Mouse (Mus musculus): ENCODE data around the gene Gmcl1.
A peak's percentile ranks its signal among the peaks of the same experiment; 100 is the strongest.

Gmcl1 gene

DNA sequence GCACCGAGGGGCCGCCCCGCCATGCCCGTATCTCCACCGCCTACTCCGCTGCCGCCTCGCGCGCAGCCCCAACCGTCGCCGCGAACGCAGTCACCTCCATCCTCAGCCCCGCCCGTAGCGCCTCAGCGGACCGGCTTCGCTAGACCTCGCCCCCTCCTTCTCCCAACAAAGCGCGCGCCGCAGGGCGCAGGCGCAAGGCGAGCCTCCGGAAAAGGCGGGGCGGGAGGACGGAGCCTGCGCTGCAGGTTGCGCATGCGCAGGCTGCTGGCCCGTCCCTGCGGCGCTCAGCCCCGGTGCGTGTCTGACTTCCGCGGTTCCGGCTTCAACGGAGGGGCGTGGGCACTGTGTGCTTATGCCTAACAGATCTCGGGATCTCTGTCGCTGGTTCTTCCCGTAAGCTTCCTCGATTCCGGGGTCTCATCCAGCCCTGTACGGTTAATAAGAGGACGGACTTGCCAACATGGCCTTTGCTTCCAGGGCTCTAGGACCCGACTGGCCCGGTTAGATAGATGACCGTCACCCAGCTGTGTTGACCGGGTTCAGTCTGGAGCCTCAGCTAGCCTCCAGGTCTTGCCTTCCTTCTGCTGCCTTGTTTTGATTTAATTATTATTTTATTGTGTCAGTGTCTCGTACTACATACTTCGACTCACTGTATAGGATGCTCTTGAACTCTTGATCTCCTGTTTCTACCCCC lies at the start of gene Gmcl1:
Gene Gmcl1 (minus strand): TSS at position 201 of the 694 bp plus-strand sequence.
- DNase-seq (ENCODE audit: low spot score), result peak; percentile 97

- DNase-seq (ENCODE audit: low spot score), result no peak
Measured at GRCm38 (mm10) chr6:86782342-86782741, 49.2 kb upstream of the Gmcl1 start.

DNA sequence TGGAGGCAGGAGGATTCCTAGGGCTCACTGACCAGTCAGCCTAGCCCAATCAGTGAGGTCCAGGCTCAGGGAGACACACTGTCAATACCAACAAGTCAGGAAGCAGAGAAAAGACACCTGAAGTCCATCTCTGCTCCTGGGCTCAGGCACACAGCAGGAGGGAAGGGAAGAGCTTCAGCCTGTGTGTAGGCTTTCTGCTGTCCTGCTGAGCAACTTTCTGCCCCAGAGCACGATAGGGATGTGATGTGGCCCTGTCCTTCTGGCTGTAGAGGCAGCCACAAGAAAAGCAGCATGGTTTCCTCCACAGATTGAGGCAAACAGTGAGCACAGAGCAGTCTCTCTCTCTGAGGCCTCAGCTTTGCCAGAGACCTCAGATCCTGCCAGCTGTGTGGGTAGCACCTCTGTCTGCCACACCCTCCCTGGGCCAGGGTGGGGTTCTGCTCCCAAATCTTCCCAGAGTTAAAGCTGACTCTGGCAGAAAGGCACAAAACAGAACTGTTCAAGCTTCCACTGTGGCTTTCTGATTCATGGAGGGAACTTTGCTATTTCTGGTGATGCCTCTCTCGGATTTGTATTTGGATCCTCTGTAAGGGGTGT lies 48.3 kb upstream of the Gmcl1 start:
- DNase-seq (ENCODE audit: low spot score), result no peak

- no peak for DNase-seq (ENCODE audit: low spot score)
Measured at GRCm38 (mm10) chr6:86778910-86779594, 45.9 kb upstream of the Gmcl1 start.

DNA sequence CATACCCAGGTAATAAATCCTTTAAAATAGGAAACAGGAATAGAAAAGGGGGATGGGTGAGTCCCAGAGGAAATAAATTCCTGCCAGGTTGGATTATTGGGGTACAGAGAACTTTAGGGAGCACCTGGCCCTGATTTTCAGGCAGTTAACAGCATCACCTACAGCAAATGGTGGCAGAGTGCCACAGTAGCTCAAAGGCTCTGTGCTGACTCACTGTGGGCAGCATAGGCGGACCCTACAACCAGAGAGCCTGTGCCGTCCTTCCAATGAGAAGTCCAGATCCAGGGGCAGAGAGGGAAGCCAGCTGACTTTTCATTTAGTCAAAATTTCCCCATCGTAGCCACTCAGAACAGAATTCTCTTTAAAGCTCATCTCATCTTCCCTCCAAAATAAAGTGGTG lies 44.0 kb upstream of the Gmcl1 start:
- no peak for DNase-seq (ENCODE audit: low spot score)

GRCm38 (mm10) chr6:86776706-86777071 lies 43.5 kb upstream of the Gmcl1 start:
- no peak for DNase-seq (ENCODE audit: low spot score)

GRCm38 (mm10) chr6:86776001-86776705 lies 43.0 kb upstream of the Gmcl1 start:
- DNase-seq (ENCODE audit: low spot score), result no peak

GRCm38 (mm10) chr6:86774937-86775336 lies 41.8 kb upstream of the Gmcl1 start:
- no peak for DNase-seq (ENCODE audit: low spot score)

DNA sequence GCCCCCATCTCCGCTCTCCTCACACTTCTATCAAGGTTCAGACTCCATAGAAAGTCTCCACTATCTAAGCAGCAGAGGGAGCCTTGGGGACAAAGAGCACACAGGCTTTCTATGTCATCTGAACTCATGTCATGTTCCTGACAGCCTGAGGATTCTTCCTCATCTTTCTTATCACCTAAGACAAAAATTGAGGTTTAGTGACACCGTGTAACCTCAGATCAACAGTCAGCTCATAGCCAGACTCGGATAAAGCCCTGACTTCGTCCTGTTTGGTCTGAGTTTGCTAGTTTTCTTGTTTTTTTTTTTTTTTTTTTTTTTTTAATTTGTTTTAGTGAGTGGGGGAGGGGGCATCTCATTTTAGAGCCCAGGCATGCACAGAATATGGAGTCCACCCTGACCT lies 40.6 kb upstream of the Gmcl1 start:
- DNase-seq (ENCODE audit: low spot score), result no peak

DNA sequence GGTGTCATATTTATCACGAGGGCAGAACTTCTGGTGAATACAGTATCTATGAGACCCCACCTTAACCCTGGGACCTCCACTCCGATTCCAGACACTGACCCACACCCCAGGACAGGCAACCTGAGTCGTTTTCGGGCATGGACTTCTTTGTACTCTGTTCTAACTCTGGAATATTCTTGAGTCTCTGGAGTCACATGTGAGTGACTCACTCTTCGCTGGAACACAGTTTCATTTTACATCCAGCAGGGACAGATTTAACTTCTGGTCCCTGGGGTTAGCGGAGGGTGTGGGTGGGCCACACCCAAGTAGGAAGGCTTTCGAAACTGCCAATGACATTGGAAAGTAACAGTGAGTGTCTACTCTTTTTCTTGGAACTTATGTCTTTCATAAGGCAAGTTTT lies 39.4 kb upstream of the Gmcl1 start:
- no peak for DNase-seq (ENCODE audit: low spot score)

DNA sequence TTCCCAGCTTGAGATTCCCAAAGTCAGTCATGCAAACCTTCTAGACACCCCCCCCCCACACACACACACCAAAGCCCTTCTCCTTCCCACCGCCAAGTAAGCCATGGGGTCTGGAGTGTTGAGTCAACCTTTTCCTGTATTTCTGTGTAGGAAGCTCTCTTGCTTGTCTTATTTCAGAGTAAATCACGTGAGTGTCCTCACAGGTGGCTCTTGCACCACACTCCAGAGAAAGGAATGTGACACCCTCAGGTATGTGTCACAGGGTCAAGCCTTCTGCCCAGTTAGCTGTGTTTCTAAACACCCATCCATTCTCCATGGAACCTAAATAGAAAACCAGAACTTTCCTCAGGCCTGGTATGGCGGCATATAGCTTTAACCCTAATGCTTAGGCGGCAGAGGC lies 35.8 kb upstream of the Gmcl1 start:
- no peak for DNase-seq (ENCODE audit: low spot score)

- DNase-seq (ENCODE audit: low spot score), result no peak
Measured at GRCm38 (mm10) chr6:86768186-86768776, 35.1 kb upstream of the Gmcl1 start.

GRCm38 (mm10) chr6:86767465-86767864 lies 34.3 kb upstream of the Gmcl1 start:
- DNase-seq (ENCODE audit: low spot score), result no peak

- DNase-seq (ENCODE audit: low spot score), result no peak
Measured at GRCm38 (mm10) chr6:86765637-86766059, 32.5 kb upstream of the Gmcl1 start.

DNA sequence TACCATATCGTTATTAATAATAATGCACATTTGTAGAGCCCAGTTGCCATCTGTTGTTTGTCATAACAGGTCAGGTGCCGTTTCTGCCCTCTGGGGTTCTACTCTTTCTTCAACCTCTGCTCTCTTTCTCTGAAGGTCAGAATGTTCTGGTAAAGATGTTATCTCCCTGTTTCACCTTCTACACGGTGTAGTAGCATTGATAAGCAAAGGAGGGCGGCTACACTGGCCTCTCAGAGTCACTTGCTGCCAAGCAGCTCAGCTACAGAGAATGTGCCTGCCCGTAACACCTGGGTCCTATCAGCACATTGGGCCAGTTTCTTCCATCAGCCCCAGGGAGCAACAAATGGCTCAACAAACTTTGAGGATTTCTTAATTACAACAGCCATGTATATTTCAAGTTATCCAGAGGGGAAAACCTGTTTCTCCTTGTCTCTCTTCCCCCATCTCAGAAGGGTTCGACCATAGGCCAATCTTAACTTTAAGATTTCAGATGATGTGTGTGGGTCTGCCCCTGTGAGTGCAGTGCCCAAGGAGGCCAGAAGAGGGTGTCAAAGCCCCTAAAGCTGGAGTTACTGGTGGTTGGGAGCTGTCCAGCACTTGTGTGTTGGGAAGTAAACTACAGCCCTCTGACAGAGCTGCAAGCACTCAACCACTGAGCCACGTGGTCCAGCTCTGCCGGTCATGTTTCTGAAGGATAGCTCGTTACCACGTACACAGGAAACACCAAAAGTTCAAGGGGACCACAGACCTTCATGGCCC lies 21.1 kb upstream of the Gmcl1 start:
- peak; percentile 14 for DNase-seq (ENCODE audit: low spot score)

GRCm38 (mm10) chr6:86752843-86753485 lies 19.8 kb upstream of the Gmcl1 start:
- DNase-seq (ENCODE audit: low spot score), result no peak

DNA sequence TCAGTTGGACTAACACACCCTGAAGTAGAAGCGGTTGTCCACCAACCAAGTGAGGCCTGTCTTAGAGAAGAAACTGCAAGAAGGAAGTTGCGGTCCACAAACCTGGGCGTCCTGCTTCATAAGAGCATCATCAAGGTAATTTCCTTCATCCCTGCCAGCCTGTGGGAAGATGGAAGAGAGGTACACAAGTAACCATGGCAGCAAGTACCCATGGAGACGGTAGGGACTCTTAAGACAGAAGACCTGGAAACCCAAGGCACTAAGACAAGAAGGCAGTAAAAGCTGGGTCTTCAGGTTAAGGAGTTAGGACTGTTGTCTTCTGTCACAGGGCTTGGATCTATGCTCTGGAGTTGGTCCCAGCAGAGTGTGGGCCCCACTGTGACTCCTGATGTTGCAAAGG lies 17.8 kb upstream of the Gmcl1 start:
- no peak for DNase-seq (ENCODE audit: low spot score)

DNA sequence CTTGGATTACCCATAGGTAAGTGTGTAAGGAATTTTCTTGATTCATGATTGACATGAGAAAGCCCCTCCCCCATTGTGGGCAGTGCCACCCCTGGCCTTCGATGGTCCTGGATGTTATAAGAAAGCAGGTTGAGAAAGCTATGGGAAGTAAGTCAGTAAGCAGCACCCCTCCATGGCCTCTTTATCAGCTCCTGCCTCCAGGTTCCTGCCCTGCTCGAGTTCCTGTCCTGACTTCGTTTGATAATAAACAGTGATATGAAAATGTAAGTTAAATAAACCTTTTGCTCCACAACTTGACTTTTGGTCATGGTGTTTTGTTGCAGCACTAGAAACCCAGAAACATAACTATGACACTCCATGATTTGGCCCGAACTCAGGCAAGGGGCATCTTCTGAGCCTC lies 16.6 kb upstream of the Gmcl1 start:
- no peak for DNase-seq (ENCODE audit: low spot score)

GRCm38 (mm10) chr6:86747171-86747570 lies 14.0 kb upstream of the Gmcl1 start:
- DNase-seq (ENCODE audit: low spot score), result peak; percentile 75

GRCm38 (mm10) chr6:86740652-86741051 lies 7.5 kb upstream of the Gmcl1 start:
- DNase-seq (ENCODE audit: low spot score), result no peak

DNA sequence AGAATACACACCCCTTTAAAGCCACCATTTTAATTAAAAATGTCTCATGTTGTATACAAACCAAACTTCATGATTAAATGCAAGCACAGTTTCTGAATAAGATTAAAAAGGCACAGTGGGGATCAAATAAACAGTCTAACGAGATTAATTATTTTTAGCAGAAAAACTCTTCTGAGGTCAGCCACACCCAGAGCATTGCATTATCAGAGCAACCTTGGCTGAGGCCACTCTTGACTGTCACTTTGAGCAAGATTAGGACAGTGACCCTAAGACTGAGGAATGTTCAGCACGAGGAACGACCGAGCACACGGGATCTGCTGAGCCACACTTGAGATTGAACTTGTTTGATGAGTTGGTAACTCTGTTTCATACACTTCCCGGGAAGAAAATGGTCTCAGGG lies 3.6 kb upstream of the Gmcl1 start:
- no peak for DNase-seq (ENCODE audit: low spot score)

Data from embryo, embryonic 10.5 days (tissue).